Mouse (Mus musculus): ENCODE results near the gene Dock2.
"Not testable (repeated sequence)": the region's sequence is repeated elsewhere in the genome, so short reads cannot be mapped to it uniquely, and the experiment has no call there.

The Dock2 gene

DNA sequence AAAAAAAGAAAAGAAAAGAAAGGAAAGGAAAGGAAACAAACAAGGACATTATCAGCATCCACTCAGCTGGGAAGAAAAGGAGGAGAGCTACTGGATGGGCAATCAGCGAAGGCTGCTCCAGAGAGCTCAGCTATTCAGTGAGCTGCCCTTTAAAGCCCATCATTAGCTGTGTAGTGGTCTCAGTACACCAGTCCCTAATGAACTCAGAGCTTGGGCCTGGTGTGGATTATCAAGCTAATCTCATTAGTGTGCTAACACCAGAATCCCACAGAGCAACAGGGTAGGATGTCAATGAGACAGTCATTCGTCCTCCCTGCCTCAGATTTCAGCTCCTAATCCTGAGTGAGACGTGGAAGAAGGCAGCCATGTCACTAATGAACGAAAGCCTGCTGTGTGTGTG, 493.4 kb downstream of the Dock2 start:
- no peak for DNase-seq (ENCODE audit: low spot score)

DNA sequence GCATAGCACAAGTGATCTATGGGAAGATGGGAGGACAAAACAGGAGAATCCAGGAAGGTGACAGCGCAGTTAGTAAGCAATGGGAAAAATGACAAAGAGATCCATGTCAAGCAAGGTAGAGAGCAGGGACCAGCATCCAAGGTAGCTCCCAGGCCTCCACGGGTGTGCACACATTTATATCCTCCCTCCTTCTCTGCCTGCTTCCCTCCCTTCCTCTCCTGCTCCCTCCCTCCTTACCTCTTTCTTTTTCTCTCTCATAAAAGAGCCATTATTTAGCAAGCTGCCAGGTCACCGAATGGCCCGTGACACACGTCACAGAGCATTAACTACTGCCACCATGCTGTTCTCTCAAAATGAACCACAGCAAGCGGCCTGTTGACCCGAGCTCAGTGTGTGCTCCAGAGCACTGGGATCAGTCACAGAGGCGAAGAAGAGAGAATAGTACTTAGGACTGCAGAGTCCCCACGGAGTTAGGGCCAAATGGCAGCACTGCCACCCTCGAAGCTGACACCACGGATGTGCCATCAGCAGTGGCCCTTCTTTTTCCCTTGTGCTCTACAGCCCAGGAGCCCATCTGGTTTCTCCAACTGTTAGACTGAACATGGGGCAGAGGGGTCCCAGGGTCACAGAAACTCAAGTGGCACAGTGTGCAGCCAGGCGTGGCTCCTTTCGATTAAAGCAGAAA, 499.4 kb downstream of the Dock2 start:
- no peak for DNase-seq (ENCODE audit: low spot score)

GRCm38 (mm10) chr11:34277047-34277445, 506.6 kb downstream of the Dock2 start:
- DNase-seq (ENCODE audit: low spot score) = no peak

DNA sequence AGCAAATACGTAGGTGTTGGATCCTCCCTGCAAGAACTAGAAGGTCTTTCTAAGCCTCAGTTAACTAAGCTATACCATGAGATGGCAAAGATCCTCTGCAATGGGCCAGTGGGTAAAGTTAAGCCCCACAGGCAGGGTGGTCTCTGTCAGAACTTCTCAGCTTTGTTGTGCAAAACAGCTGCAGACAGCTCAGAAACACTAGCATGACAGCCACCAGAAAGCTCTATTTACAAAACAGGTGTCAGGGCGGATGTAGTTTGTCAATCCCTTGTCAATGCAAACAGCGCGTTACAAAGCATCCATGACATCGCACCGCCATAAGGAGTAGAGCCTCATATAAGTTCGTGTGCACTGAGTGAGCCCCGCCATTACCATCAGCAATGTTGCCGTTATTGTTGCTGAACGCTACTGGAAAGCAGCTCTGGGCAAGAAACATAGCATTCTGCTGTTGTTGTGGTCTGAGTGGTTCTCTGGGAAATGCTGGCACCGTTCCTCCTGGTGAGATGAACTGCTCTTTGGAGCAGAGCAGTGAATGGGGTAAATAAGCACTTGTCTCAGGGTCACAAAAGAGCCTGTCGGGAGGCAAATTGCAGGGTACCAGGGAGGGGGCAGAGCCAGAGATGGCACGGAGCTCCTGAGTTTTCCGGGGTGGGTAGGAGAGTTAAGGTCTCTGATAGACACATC, 507.2 kb downstream of the Dock2 start:
- DNase-seq (ENCODE audit: low spot score) = no peak

GRCm38 (mm10) chr11:34275941-34276340, 507.8 kb downstream of the Dock2 start:
- DNase-seq (ENCODE audit: low spot score) = no peak

DNA sequence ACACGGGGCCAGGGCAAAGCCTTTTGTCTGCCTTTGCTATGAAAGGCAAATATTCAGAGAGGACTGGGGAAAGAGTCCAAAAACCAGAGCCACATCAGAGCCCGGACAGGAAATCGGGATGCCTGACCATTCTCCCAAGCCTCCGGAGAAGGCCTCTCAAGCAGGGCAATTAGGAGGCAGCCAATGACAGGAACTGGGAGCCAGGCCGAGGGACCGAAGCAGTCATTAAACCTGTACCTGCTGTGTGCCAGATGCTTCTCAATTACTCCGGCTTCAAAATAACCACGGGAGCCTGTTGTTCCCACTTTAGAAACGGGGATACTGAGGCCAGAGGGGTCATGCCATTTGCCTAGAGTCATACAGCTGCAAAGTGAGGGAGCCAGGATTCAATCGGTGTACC, 511.7 kb downstream of the Dock2 start:
- no peak for DNase-seq (ENCODE audit: low spot score)

- no peak for DNase-seq (ENCODE audit: low spot score)
Observed at GRCm38 (mm10) chr11:34264099-34264498, 519.6 kb downstream of the Dock2 start.

GRCm38 (mm10) chr11:34258849-34259469, 524.7 kb downstream of the Dock2 start:
- DNase-seq (ENCODE audit: low spot score) = peak; percentile 33

DNA sequence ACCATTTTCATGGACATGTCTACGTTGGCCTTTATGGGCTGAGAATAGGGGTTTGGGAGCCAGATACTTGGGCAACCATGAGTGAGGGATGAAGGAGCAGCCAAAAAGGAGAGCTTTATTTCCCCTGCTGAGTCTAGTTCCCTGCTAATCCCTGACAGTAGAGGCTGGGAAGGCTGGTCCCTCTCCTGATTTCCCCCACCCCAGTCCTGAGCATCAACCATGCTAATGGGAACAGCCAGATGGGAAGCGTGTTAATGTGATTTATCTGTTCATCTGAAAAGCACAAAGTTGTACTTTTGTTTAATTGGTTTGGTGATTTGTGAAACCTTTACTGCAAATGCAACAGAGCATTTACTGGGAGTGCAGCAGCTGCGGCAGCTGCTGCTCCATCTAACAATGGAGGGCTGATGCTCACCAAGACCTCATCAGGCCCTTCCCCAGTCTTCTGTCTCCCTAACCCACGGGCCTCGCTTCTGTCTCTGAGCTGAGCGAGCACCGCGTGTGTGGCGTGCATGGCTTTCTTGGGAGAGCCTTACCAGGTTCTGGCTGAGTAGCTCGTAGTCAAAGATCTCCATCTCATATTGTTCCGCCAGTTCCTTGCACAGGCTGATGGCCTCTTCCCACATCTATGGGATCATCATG, 526.0 kb downstream of the Dock2 start:
- no peak for DNase-seq (ENCODE audit: low spot score)

GRCm38 (mm10) chr11:34242979-34243378, 540.7 kb downstream of the Dock2 start:
- DNase-seq (ENCODE audit: low spot score) = no peak

GRCm38 (mm10) chr11:34240252-34240651, 543.4 kb downstream of the Dock2 start:
- DNase-seq (ENCODE audit: low spot score) = no peak

GRCm38 (mm10) chr11:34239691-34240090, 544.0 kb downstream of the Dock2 start:
- DNase-seq (ENCODE audit: low spot score) = no peak

DNA sequence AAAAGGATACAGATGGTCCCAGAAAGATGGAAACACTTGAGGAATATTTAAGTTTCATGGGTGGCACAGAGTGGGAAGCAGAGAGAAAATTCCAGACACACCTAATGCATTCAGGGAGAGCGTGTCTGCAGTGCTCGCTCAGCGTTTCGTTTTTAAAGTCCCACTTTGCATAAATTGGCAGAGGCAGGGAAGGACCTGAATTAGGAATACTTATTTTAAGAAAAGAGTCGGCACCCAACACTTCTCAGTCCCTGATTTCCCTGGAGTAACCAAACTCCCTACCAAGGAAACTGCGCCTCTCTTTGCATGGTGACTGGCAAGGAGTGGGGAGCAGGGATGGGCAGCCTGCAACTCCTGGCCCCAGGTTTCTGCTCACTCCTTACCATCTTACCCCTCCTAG, 546.8 kb downstream of the Dock2 start:
- DNase-seq (ENCODE audit: low spot score) = no peak

DNA sequence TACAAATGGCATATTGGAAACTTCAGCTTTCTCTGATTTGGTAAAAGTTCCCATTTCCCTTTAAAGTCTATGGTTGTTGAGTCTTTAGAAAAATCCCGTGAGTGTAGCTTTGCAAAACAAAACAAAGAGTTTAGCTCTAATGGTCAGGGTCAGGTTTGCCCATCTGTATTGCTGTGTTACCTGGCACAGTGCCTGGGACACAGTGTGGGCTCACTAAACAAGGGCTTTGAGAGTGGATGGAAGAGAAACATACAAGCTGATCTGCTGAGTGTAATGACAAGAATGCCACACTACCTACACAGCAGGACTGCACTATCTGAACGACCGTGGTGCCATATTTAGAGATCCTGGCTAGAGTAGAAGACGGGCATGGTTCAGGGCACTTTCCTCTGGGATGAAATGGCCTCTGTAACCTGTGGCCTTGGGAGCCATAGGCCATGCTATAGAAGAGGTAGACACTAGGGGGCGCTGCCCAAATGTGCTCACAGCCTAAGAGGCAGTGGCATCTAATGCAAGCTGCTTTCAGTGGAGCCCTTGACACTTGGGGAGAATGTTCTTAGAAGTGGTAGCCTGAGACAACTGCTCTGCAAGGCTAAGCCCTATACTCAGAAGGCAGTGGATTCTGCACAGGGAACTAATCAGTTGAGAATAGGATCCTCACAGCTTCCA, 547.5 kb downstream of the Dock2 start:
- DNase-seq (ENCODE audit: low spot score) = no peak

GRCm38 (mm10) chr11:34228758-34229364, 554.8 kb downstream of the Dock2 start:
- DNase-seq (ENCODE audit: low spot score) = peak; percentile 42

GRCm38 (mm10) chr11:34227180-34227579, 556.5 kb downstream of the Dock2 start:
- no peak for DNase-seq (ENCODE audit: low spot score)

GRCm38 (mm10) chr11:34220596-34220995, 563.1 kb downstream of the Dock2 start:
- DNase-seq (ENCODE audit: low spot score) = not testable (repeated sequence)

DNA sequence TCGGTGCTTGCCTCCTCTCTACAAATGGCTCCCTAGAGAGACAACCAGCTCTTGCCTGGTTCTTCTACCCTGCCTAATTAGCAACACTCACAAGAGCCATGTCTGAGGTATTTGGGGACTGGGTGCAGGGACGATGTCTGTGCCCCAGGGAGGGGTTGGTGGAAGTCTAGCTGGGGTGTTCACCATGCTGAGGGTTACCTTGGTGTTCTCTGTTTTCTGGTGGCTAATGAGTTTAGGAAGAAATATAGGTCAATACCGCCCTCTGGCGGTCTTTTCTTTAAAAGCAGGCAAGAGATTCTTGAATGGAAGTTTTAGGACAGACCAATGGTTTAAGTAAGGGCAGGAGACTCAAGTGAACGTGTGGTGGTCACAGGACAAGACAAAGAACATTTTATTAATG, 570.8 kb downstream of the Dock2 start:
- peak; percentile 74 for DNase-seq (ENCODE audit: low spot score)

- no peak for DNase-seq (ENCODE audit: low spot score)
Observed at GRCm38 (mm10) chr11:34207989-34208388, 575.7 kb downstream of the Dock2 start, which contains the start of gene Foxi1. TSS of gene Foxi1 (minus strand) at chr11:34208089.

- DNase-seq (ENCODE audit: low spot score) = no peak
Observed at GRCm38 (mm10) chr11:34202769-34203168, 580.9 kb downstream of the Dock2 start.

DNA sequence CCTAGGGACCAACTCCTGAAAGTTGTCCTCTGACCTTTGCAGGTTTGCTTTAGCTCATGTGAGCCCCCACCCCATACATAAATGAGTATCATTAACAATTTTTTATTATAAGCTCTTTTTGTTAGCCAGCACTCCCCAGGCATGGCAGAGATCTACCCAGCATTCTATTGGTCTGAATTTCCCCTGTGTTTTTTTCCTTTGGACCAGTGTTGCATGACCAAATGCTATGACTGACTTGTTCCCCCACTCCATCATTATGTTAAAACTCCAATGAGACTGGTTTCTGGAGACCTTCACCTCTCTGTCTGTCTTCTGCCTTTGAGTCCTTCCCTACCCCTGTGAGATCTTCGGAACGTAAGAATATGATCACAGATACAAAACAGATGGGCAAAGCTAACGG, 588.5 kb downstream of the Dock2 start:
- DNase-seq (ENCODE audit: low spot score) = no peak

All from ovary, postnatal 14 days (tissue).